Mouse (Mus musculus) stomach, embryonic 15.5 days (tissue): ENCODE results near the gene Ctu1. TPM values are rescaled to one million over a fixed set of nuclear protein-coding genes. Genes with fewer than 3 reads are reported as not detected.

Experiments used
- ATAC-seq: fragments of 200-750 bp; cut with Nextera tagmentation; 2 replicates; pipeline ENCODE4 v1.8.0; 2017; ENCODE audit warnings: low read depth, moderate number of reproducible peaks, moderate TSS enrichment; ENCODE audit not compliant: insufficient read depth, low FRiP score
- H3K27ac ChIP-seq: fragments of 300-500 bp; sonication (generic); 2 replicates; pipeline ENCODE4 v1.5.1; 2015; ENCODE audit warnings: mild to moderate bottlenecking, inconsistent platforms
- H3K27me3 ChIP-seq: fragments of 300-500 bp; sonication (generic); replicated peaks from 2 replicates; pipeline ENCODE4 v1.6.1; 2015; ENCODE audit warnings: inconsistent platforms
- H3K36me3 ChIP-seq: fragments of 300-500 bp; sonication (generic); 2 replicates; pipeline ENCODE4 v1.6.1; 2015; ENCODE audit warnings: inconsistent platforms
- H3K4me1 ChIP-seq: fragments of 300-500 bp; sonication (generic); 2 replicates; pipeline ENCODE4 v1.6.1; 2015; ENCODE audit warnings: inconsistent platforms
- H3K4me2 ChIP-seq: fragments of 300-500 bp; sonication (generic); 2 replicates; pipeline ENCODE4 v1.6.1; 2015; ENCODE audit warnings: mild to moderate bottlenecking, inconsistent platforms
- H3K4me3 ChIP-seq: fragments of 300-500 bp; sonication (generic); replicated peaks from 2 replicates; pipeline ENCODE4 v1.5.1; 2015; ENCODE audit warnings: inconsistent platforms
- H3K9ac ChIP-seq: fragments of 300-500 bp; sonication (generic); 2 replicates; pipeline ENCODE4 v1.6.1; 2015; ENCODE audit warnings: inconsistent platforms
- H3K9me3 ChIP-seq: fragments of 300-500 bp; sonication (generic); 2 replicates; pipeline ENCODE4 v1.6.1; 2016; ENCODE audit warnings: inconsistent platforms
- whole genome bisulfite sequencing: fragments of 180-500 bp; shearing (Covaris S2); methylation state at CpG from one replicate; pipeline ENCODE4 v1.1.7; 2015; 5-methylcytosine and 5-hydroxymethylcytosine counted together
- polyA plus RNA-seq: library from polyadenylated mRNA; unstranded; fragments of >200 nt; fragmentation: Nextera tagmentation; extraction: Ambion mirVana; gene quantifications from 2 replicates; pipeline ENCODE4 v1.2.1, GENCODE M21; 2015

Ctu1 gene
- polyA plus RNA-seq, 1 experiment from 2014 or later, result 14.7 TPM

DNA sequence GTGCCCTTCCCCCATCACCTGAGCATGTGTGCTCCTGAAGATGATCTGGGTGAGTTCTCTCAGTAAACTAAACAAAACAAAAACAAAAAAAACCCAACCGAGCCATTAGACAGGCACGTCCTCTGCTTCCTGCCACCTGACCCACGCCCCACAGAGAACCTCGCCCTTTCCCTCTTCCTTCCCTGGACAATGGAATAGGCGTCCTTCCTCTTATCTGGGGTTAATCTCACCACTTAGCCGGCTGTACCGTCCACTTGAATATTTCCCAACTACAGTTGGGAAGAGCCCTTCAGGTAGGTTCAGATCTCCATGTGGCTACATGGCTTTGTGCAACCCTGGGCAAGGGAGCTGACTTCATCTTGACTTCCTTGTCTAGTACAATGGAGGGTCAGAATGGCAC is 13.3 kb downstream of the Ctu1 start:
- no peaks in the 10 kb centered on the region for H3K36me3 ChIP-seq
- no peak overlapping the region for H3K27ac ChIP-seq
- 49% methylated on average over 7 of the region's 7 CpGs for WGBS

DNA sequence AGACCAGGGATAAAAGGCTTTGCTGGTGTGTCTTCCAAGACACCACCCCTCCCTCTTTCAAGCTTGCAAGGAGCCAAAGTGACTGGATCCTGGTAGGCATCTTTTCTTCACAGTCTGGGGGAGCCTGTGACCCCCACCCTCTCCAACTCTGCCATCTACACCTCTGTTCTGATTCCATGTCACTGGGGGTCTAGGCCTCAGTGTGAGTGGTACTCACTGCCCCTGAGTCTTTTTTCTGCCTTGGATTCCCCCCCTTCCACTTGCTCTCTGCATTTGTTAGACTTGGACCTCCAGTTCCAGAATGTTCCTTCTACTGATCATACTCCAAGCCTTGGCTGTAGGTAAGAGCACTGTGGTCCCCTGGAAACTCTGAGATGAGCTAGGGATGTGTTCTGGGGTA is 18.3 kb downstream of the Ctu1 start, which contains the start of gene Klk14:
TSS of gene Klk14 (plus strand) at position 301 of the 400 bp plus-strand sequence.
- no peak within 1 kb of the TSS for H3K27ac ChIP-seq
- no peaks in the 10 kb centered on the region for H3K36me3 ChIP-seq
- no peaks in the 10 kb centered on the region for H3K4me1 ChIP-seq
- no peaks in the 10 kb centered on the region for H3K27me3 ChIP-seq
- no peak within 1 kb of the TSS for H3K4me3 ChIP-seq
- no peaks in the 10 kb centered on the region for H3K9me3 ChIP-seq
- no peak within 1 kb of the TSS for H3K9ac ChIP-seq
- ATAC-seq, result no peak
- H3K4me2 ChIP-seq, result no peak within 1 kb of the TSS

More for the DNA sequence above, 13.3 kb downstream of the Ctu1 start:
- Histone ChIP-seq H3K27me3 (no peaks in the 10 kb centered on the region), H3K9me3 (no peaks in the 10 kb centered on the region), H3K4me3 (no peak overlapping the region), H3K4me2 (no peak overlapping the region), H3K4me1 (no peaks in the 10 kb centered on the region), H3K9ac (no peak overlapping the region)
- ATAC-seq, result no peak

DNA sequence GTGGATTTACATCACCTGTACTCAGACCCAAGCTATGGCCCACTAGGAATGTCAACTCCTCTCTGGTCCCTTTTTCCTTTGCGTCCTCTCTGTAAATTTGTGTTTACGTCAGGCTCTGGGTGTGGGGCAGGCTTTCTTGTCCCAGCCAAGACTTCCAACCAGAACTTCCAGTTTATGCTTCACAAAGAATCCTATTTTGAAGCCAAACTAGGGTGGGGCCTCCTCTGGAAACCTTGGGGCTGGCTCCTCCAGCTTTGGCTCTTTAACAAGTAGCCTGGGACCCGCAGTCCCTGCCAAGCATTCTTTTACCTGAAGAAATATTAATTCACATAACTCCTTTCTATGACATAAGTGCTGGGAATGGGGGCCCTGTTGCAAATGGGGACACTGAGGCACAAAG is 38.2 kb downstream of the Ctu1 start:
- Histone ChIP-seq H3K9ac (no peak overlapping the region), H3K27ac (no peak overlapping the region)

DNA sequence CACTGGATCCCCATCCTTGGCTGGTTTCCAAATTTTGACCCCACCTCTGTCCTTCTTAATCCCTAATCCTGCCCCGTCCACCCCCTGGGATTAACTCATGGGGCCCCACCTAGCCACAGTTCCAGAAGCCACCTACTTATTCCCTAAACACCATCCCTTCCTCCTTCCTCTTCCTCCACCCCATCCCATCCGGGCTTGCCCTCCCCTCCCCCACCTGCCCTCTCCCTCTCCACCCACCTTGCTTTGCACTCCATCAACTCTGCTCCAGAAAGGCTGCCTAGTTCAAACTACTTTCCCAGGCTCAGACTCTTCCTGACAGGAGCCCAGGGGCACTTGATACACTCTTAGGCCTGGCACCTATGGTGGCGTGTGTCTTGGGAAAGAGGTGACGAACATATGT is 40.5 kb downstream of the Ctu1 start, which contains the start of gene Klk13:
TSS of gene Klk13 (plus strand) at position 301 of the 400 bp plus-strand sequence.
- H3K9ac ChIP-seq, result no peak within 1 kb of the TSS
- no peak for ATAC-seq
- 47% methylated on average over 4 of the region's 4 CpGs for WGBS
- peak within 1 kb of the TSS; percentile 1; the same call in 1 of the 2 replicates for H3K4me2 ChIP-seq
- H3K4me3 ChIP-seq, result no peak within 1 kb of the TSS
- H3K9me3 ChIP-seq, result no peaks in the 10 kb centered on the region
- no peak within 1 kb of the TSS for H3K27ac ChIP-seq
- H3K27me3 ChIP-seq, result no peaks in the 10 kb centered on the region
- no peaks in the 10 kb centered on the region for H3K36me3 ChIP-seq
- 0 out of 2 replicates have a peak, but pooled peaks cover 3% of the 10 kb centered on the region for H3K4me1 ChIP-seq

More for the DNA sequence above, 38.2 kb downstream of the Ctu1 start:
- no peaks in the 10 kb centered on the region for H3K36me3 ChIP-seq
- ATAC-seq, result no peak
- no peak overlapping the region for H3K4me2 ChIP-seq
- H3K4me3 ChIP-seq, result no peak overlapping the region
- 0 out of 2 replicates have a peak, but pooled peaks cover 3% of the 10 kb centered on the region for H3K4me1 ChIP-seq
- no peaks in the 10 kb centered on the region for H3K9me3 ChIP-seq
- WGBS, result 69% methylated on average over 3 of the region's 3 CpGs
- no peaks in the 10 kb centered on the region for H3K27me3 ChIP-seq

DNA sequence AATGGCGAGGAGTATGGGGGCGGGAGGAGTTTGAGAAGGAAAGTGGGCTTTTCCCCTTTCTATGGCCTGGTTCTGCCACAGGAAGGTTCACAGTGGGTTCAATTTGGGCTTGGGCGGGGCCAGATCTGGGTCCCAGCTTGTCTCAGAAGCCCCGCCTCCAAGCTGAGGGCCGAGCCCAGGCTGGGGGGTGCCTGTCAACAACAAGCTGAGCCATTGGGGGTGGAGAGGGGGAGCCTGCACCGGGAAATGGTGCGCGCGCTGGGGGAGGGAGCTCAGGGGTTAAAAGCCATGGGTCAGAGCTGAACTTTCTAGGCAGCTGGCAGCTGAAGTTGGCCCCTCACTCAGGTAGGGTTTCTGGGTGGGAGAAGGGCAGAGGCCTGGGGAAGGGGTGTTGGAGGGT is 41.1 kb downstream of the Ctu1 start:
- Histone ChIP-seq H3K9ac (no peak overlapping the region), H3K27me3 (no peaks in the 10 kb centered on the region), H3K27ac (no peak overlapping the region), H3K4me3 (no peak overlapping the region), H3K4me2 (peak overlapping the region; percentile 1; the same call in 1 of the 2 replicates), H3K4me1 (0 out of 2 replicates have a peak, but pooled peaks cover 3% of the 10 kb centered on the region), H3K9me3 (no peaks in the 10 kb centered on the region), H3K36me3 (no peaks in the 10 kb centered on the region)
- no peak for ATAC-seq
- 8% methylated on average over 9 of the region's 9 CpGs for WGBS

DNA sequence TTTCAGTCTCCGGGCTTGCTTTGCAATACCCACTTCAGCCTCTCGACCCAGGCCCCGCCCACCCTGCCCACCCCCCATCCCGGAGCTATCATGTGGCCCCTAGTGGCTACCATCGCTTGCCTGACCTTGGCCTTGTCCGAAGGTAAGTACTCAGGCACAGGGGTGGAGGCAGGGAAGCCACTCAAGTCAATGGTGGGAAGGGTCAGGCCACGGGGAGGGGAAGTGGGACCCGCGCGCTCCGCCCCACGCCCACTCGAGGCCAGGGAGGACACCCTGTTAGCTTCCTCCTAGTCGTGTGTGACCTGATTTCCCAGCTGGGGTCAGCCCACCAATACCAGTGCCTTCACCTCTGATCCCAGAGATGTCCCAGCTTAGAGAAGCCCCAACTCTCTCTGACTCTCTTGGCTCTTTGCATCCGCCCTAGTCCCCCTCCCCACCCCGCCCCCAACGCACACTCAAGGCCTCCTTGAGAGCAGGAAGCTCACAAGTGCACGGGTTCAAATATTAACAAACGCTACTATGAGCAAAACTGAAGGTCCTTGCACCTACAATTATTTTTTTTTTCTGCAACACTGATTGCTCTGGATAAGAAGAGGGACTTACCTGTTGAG is 42.0 kb downstream of the Ctu1 start:
- H3K4me3 ChIP-seq, result no peak overlapping the region
- H3K4me2 ChIP-seq, result peak overlapping the region; percentile 32

More for the DNA sequence above, 42.0 kb downstream of the Ctu1 start:
- Histone ChIP-seq H3K36me3 (no peaks in the 10 kb centered on the region), H3K27me3 (no peaks in the 10 kb centered on the region), H3K9ac (no peak overlapping the region), H3K4me1 (0 out of 2 replicates have a peak, but pooled peaks cover 3% of the 10 kb centered on the region), H3K9me3 (no peaks in the 10 kb centered on the region), H3K27ac (no peak overlapping the region)
- 13% methylated on average over 19 of the region's 19 CpGs for WGBS
- ATAC-seq, result no peak

Other genes with a start within 250 kb of the Ctu1 start
- 0.15 and 0.77 TPM in 2 replicates for gene Lim2, start 244.3 kb upstream of the Ctu1 start, polyA plus RNA-seq
- 3.7 and 4.4 TPM in 2 replicates for gene Nkg7, start 234.9 kb upstream of the Ctu1 start, polyA plus RNA-seq
- gene Cldnd2, start 231.2 kb upstream of the Ctu1 start, polyA plus RNA-seq, result 0.21 TPM in 1 of 2 replicates, not detected in the other
- 353 and 355 TPM in 2 replicates for gene Etfb, start 227.9 kb upstream of the Ctu1 start, polyA plus RNA-seq
- gene Gm45233, start 227.9 kb upstream of the Ctu1 start, polyA plus RNA-seq, result 0.96 and 1.1 TPM in 2 replicates
- 6.0 and 7.7 TPM in 2 replicates for gene Vsig10l, start 208.9 kb upstream of the Ctu1 start, polyA plus RNA-seq
- 0.49 and 0.55 TPM in 2 replicates for gene Iglon5, start 181.9 kb upstream of the Ctu1 start, polyA plus RNA-seq
- gene 4931406B18Rik, start 166.1 kb upstream of the Ctu1 start, polyA plus RNA-seq, result not detected in 2 replicates
- 2.1 and 2.3 TPM in 2 replicates for gene Cd33, start 127.6 kb upstream of the Ctu1 start, polyA plus RNA-seq
- 2.9 and 3.6 TPM in 2 replicates for gene Zfp658, start 109.8 kb upstream of the Ctu1 start, polyA plus RNA-seq
- 10.3 and 11.3 TPM in 2 replicates for gene Zfp719, start 92.4 kb upstream of the Ctu1 start, polyA plus RNA-seq
- gene Zfp819, start 64.8 kb upstream of the Ctu1 start, polyA plus RNA-seq, result not detected in 2 replicates
- gene Ceacam18, start 37.3 kb upstream of the Ctu1 start, polyA plus RNA-seq, result 1.1 and 2.2 TPM in 2 replicates
- gene Siglece, start 11.9 kb upstream of the Ctu1 start, polyA plus RNA-seq, result 1.7 and 2.0 TPM in 2 replicates
- 0.21 TPM in 1 of 2 replicates, not detected in the other for gene Klk14, start 18.4 kb downstream of the Ctu1 start, polyA plus RNA-seq
- 2.0 and 5.5 TPM in 2 replicates for gene Klk13, start 40.6 kb downstream of the Ctu1 start, polyA plus RNA-seq
- 0.57 and 2.4 TPM in 2 replicates for gene Klk12, start 96.9 kb downstream of the Ctu1 start, polyA plus RNA-seq
- 4.0 and 8.7 TPM in 2 replicates for gene Klk11, start 102.6 kb downstream of the Ctu1 start, polyA plus RNA-seq
- gene Klk10, start 109.0 kb downstream of the Ctu1 start, polyA plus RNA-seq, result 4.1 and 17.4 TPM in 2 replicates
- gene Klk9, start 119.9 kb downstream of the Ctu1 start, polyA plus RNA-seq, result 0.17 and 0.77 TPM in 2 replicates
- 17.8 and 24.5 TPM in 2 replicates for gene Klk8, start 125.6 kb downstream of the Ctu1 start, polyA plus RNA-seq
- not detected in 2 replicates for gene Klk7, start 139.3 kb downstream of the Ctu1 start, polyA plus RNA-seq
- gene Klk6, start 152.5 kb downstream of the Ctu1 start, polyA plus RNA-seq, result 0.18 and 0.32 TPM in 2 replicates
- not detected in 2 replicates for gene Klk5, start 170.0 kb downstream of the Ctu1 start, polyA plus RNA-seq
- gene Klk4, start 209.1 kb downstream of the Ctu1 start, polyA plus RNA-seq, result not detected in 2 replicates